Mouse (Mus musculus) adrenal gland, postnatal 14 days (tissue): Measurements from ENCODE around the gene Fry. TPM values are rescaled to one million over a fixed set of nuclear protein-coding genes. Genes with fewer than 3 reads are reported as not detected.
A peak's percentile ranks its signal among the peaks of the same experiment; 100 is the strongest.

Source experiments
- DNase-seq: peaks from one replicate; pipeline ENCODE4 v3.0.0; 2021; ENCODE audit warnings: mixed read lengths
- total RNA-seq: library from RNA; stranded (reverse); gene quantifications from 2 replicates; pipeline ENCODE4 v1.2.3, GENCODE M21; 2021

Fry gene
- total RNA-seq, 1 experiment from 2014 or later: 39.4 TPM

GRCm38 (mm10) chr5:150272173-150272572 is 153.7 kb downstream of the Fry start:
- no peak for DNase-seq

GRCm38 (mm10) chr5:150275314-150275713 is 156.9 kb downstream of the Fry start:
- no peak for DNase-seq

- DNase-seq: no peak
Observed at GRCm38 (mm10) chr5:150276611-150277010, 158.2 kb downstream of the Fry start.

GRCm38 (mm10) chr5:150279387-150279786 is 160.9 kb downstream of the Fry start:
- DNase-seq: no peak

GRCm38 (mm10) chr5:150281084-150281483 is 162.6 kb downstream of the Fry start:
- no peak for DNase-seq

- no peak for DNase-seq
Observed at GRCm38 (mm10) chr5:150282091-150282490, 163.6 kb downstream of the Fry start.

- no peak for DNase-seq
Observed at GRCm38 (mm10) chr5:150287949-150288348, 169.5 kb downstream of the Fry start.

- DNase-seq: peak; percentile 43
Observed at GRCm38 (mm10) chr5:150289611-150290010, 171.2 kb downstream of the Fry start.

- no peak for DNase-seq
Observed at GRCm38 (mm10) chr5:150290494-150291199, 172.2 kb downstream of the Fry start.

GRCm38 (mm10) chr5:150291216-150291615 is 172.8 kb downstream of the Fry start:
- no peak for DNase-seq

GRCm38 (mm10) chr5:150292186-150292585 is 173.7 kb downstream of the Fry start:
- DNase-seq: no peak

- DNase-seq: no peak
Observed at GRCm38 (mm10) chr5:150294306-150294705, 175.9 kb downstream of the Fry start.

GRCm38 (mm10) chr5:150295096-150295495 is 176.7 kb downstream of the Fry start:
- DNase-seq: no peak

- no peak for DNase-seq
Observed at GRCm38 (mm10) chr5:150298969-150299368, 180.5 kb downstream of the Fry start.

GRCm38 (mm10) chr5:150302123-150302522 is 183.7 kb downstream of the Fry start:
- no peak for DNase-seq

GRCm38 (mm10) chr5:150302996-150303395 is 184.6 kb downstream of the Fry start:
- DNase-seq: no peak

GRCm38 (mm10) chr5:150306497-150306896 is 188.1 kb downstream of the Fry start:
- no peak for DNase-seq

GRCm38 (mm10) chr5:150313229-150313628 is 194.8 kb downstream of the Fry start:
- DNase-seq: no peak

- DNase-seq: no peak
Observed at GRCm38 (mm10) chr5:150314582-150314981, 196.1 kb downstream of the Fry start.

- DNase-seq: no peak
Observed at GRCm38 (mm10) chr5:150325411-150325810, 207.0 kb downstream of the Fry start.

- DNase-seq: no peak
Observed at GRCm38 (mm10) chr5:150328686-150329085, 210.2 kb downstream of the Fry start.

- peak; percentile 76 for DNase-seq
Observed at GRCm38 (mm10) chr5:150331821-150332220, 213.4 kb downstream of the Fry start.

- no peak for DNase-seq
Observed at GRCm38 (mm10) chr5:150332810-150333209, 214.4 kb downstream of the Fry start.

GRCm38 (mm10) chr5:150333328-150333731 is 214.9 kb downstream of the Fry start:
- DNase-seq: peak; percentile 50

- peak; percentile 62 for DNase-seq
Observed at GRCm38 (mm10) chr5:150336451-150336850, 218.0 kb downstream of the Fry start.
